Mouse (Mus musculus) hindbrain, embryonic 16.5 days (tissue): ENCODE data around the gene Stag1. TPM values are rescaled to one million over a fixed set of nuclear protein-coding genes. Genes with fewer than 3 reads are reported as not detected.

Experiments used
- ATAC-seq: fragments of 200-750 bp; cut with Nextera tagmentation; 2 replicates; pipeline ENCODE4 v1.8.0; 2017; ENCODE audit warnings: moderate TSS enrichment, moderate library complexity
- H3K27ac ChIP-seq: fragments of 300-500 bp; sonication (generic); 2 replicates; pipeline ENCODE4 v1.5.1; 2014; ENCODE audit warnings: low read depth, mild to moderate bottlenecking, control low read depth, low read length, moderate library complexity
- H3K27me3 ChIP-seq: fragments of 300-500 bp; sonication (generic); replicated peaks from 2 replicates; pipeline ENCODE4 v1.6.1; 2014; ENCODE audit warnings: low read length; ENCODE audit not compliant: control insufficient read depth, insufficient read depth
- H3K36me3 ChIP-seq: fragments of 300-500 bp; sonication (generic); 2 replicates; pipeline ENCODE4 v1.6.1; 2014; ENCODE audit warnings: mild to moderate bottlenecking, low read length, moderate library complexity, mixed read lengths; ENCODE audit not compliant: control insufficient read depth, insufficient read depth
- H3K4me1 ChIP-seq: fragments of 300-500 bp; sonication (generic); 2 replicates; pipeline ENCODE4 v1.6.1; 2014; ENCODE audit warnings: low read depth, low read length; ENCODE audit not compliant: control insufficient read depth, insufficient read depth
- H3K4me2 ChIP-seq: fragments of 300-500 bp; sonication (generic); 2 replicates; pipeline ENCODE4 v1.6.1; 2014; ENCODE audit warnings: mild to moderate bottlenecking, low read length, control low read depth, moderate library complexity
- H3K4me3 ChIP-seq: fragments of 300-500 bp; sonication (generic); 2 replicates; pipeline ENCODE4 v1.5.1; 2014; ENCODE audit warnings: mild to moderate bottlenecking, low read length, control low read depth, moderate library complexity
- H3K9ac ChIP-seq: fragments of 300-500 bp; sonication (generic); 2 replicates; pipeline ENCODE4 v1.6.1; 2014; ENCODE audit warnings: low read depth, mild to moderate bottlenecking, control low read depth, low read length, moderate library complexity
- H3K9me3 ChIP-seq: fragments of 300-500 bp; sonication (generic); 2 replicates; pipeline ENCODE4 v1.6.1; 2014; ENCODE audit warnings: mild to moderate bottlenecking, low read length, moderate library complexity; ENCODE audit not compliant: control insufficient read depth
- WGBS: fragments of 180-500 bp; shearing (Covaris S2); extraction: QIAGEN DNeasy Blood & Tissue Kit; methylation state at CpG from one replicate; pipeline ENCODE4 v1.1.7; 2014; 5-methylcytosine and 5-hydroxymethylcytosine counted together
- polyA plus RNA-seq: library from polyadenylated mRNA; unstranded; fragments of >200 nt; fragmentation: Nextera tagmentation; extraction: Ambion mirVana; gene quantifications from 2 replicates; pipeline ENCODE4 v1.2.1, GENCODE M21; 2015

Gene Stag1
- polyA plus RNA-seq, 1 experiment from 2014 or later = 21.9 TPM

DNA sequence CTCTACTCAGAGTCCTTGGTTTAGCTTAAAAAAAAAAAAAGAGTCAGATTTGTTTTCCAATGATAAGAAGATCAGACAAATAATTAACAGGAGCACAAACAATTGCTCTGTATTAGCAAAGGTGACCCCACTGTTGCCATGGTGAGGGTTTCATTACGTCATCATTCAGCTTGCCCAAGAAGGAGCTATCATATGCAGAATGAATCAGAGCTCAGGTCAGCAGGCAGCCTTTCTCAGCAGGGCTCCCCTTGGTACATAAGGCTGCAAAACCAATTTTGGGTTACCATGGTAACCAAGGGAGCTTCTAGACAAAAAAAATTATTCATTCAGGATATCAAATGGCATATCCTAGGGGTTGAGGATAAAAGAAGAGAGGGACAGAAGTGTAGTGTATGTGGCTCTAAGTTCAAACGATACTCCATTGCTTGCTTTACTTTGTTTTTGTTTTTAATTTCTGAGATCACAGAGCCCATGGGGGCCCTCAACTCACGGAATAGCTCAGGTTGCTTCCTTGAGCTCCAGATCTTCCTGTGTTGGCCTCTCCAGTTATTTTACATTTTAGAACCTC is 2.2 kb downstream of the Stag1 start:
- no peak overlapping the region for H3K4me3 ChIP-seq
- whole genome bisulfite sequencing = 19% methylated on average over 3 of the region's 3 CpGs

GRCm38 (mm10) chr9:100602130-100602529 is 4.5 kb downstream of the Stag1 start:
- Histone ChIP-seq H3K27ac (no peak overlapping the region), H3K9ac (no peak overlapping the region), H3K4me1 (peaks cover 6% of the 10 kb centered on the region; the same call in 1 of the 2 replicates), H3K4me3 (no peak overlapping the region), H3K36me3 (no peaks in the 10 kb centered on the region), H3K27me3 (no peaks in the 10 kb centered on the region), H3K9me3 (0 out of 2 replicates have a peak, but pooled peaks cover 3% of the 10 kb centered on the region), H3K4me2 (no peak overlapping the region)
- WGBS = 97% methylated on average over 1 of the region's 1 CpGs
- no peak for ATAC-seq

More for the DNA sequence above, 2.2 kb downstream of the Stag1 start:
- peak; percentile 64; the same call in 1 of the 2 replicates for ATAC-seq
- Histone ChIP-seq H3K27me3 (no peaks in the 10 kb centered on the region), H3K36me3 (no peaks in the 10 kb centered on the region), H3K4me1 (no peaks in the 10 kb centered on the region), H3K27ac (no peak overlapping the region), H3K4me2 (no peak overlapping the region), H3K9ac (no peak overlapping the region), H3K9me3 (0 out of 2 replicates have a peak, but pooled peaks cover 3% of the 10 kb centered on the region)

DNA sequence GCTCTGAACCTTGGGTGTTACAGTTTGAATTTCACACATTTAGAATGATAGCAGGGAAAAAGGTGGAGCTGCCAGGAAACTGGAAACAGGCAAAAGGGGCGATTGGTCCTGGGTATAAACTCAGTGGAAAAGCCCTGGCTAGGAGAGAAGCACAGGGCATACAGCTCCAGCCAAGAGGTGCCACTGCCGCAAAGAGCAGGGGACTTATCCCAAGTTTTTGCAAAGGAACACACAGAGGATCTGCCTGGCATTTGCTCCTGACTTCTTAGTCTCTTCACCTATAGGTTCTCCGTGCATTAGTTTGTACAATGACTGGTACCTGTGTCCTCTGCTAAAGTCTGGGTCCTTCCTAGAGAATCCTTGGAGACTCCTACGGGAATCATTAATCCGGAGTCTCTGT is 5.6 kb downstream of the Stag1 start:
- peaks cover 6% of the 10 kb centered on the region; the same call in 1 of the 2 replicates for H3K4me1 ChIP-seq
- no peak for ATAC-seq
- H3K4me3 ChIP-seq = no peak overlapping the region
- no peaks in the 10 kb centered on the region for H3K36me3 ChIP-seq
- H3K27me3 ChIP-seq = no peaks in the 10 kb centered on the region
- H3K9me3 ChIP-seq = 0 out of 2 replicates have a peak, but pooled peaks cover 3% of the 10 kb centered on the region
- H3K27ac ChIP-seq = no peak overlapping the region
- no peak overlapping the region for H3K4me2 ChIP-seq
- no peak overlapping the region for H3K9ac ChIP-seq
- WGBS = 75% methylated on average over 5 of the region's 5 CpGs

DNA sequence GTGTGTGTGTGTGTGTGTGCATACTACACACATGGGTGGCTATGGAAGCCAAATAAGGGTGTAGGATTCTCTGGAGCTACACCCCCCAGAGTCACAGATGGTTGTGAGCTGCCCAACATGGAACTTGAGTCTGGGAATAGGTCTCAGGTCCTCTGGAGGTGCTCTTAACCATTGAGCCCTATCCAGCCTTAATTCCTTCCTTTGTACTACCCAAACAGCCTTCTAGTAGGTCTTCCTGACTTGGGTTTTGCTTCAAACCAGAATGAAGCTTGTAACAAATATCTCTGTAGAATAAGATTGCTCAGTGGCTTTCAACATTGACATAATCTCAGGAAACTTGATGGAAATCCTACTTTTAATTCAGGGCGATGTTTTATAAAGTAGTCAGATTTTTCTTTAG is 7.9 kb downstream of the Stag1 start:
- no peak overlapping the region for H3K4me3 ChIP-seq
- H3K9ac ChIP-seq = no peak overlapping the region
- WGBS = 92% methylated on average over 1 of the region's 1 CpGs
- no peak overlapping the region for H3K27ac ChIP-seq
- 0 out of 2 replicates have a peak, but pooled peaks cover 3% of the 10 kb centered on the region for H3K9me3 ChIP-seq
- peaks cover 6% of the 10 kb centered on the region; the same call in 1 of the 2 replicates for H3K4me1 ChIP-seq
- H3K36me3 ChIP-seq = no peaks in the 10 kb centered on the region
- no peak overlapping the region for H3K4me2 ChIP-seq
- ATAC-seq = no peak
- H3K27me3 ChIP-seq = no peaks in the 10 kb centered on the region

DNA sequence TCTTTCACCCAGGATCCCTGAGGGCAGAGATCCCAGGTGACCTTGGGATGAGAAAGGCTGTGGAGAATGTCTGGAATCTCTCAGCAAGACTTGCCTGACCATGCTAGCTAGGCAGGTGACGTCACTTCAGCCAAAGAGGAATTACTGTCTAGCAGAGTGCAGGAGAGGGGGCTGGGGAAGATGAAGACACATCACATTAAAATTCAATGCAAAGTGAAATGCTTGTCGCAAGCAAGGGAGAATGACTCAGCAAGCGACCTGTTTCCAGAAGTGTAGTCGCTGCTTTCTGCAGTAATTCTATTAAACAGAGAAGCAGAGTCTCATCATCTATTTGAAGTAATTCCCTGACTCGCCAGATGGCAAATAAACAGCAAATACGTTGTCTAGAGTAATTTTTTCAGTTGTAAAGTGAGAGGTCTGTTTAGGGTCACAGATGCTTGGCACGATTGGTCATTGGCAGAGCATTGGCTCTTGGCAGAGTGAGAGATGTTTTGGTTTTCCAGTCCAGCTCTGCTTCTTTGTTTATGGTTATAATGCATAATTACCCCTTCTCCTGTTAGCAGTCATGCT is 8.5 kb downstream of the Stag1 start:
- Histone ChIP-seq H3K9me3 (0 out of 2 replicates have a peak, but pooled peaks cover 3% of the 10 kb centered on the region), H3K4me3 (no peak overlapping the region), H3K36me3 (no peaks in the 10 kb centered on the region), H3K27ac (no peak overlapping the region), H3K4me1 (peaks cover 6% of the 10 kb centered on the region; the same call in 1 of the 2 replicates), H3K4me2 (peak overlapping the region; percentile 15; the same call in 1 of the 2 replicates), H3K27me3 (no peaks in the 10 kb centered on the region), H3K9ac (no peak overlapping the region)
- ATAC-seq = no peak
- WGBS = 32% methylated on average over 7 of the region's 7 CpGs

GRCm38 (mm10) chr9:100613501-100614071 is 16.0 kb downstream of the Stag1 start:
- no peak overlapping the region for H3K27ac ChIP-seq
- H3K9ac ChIP-seq = no peak overlapping the region
- no peaks in the 10 kb centered on the region for H3K4me1 ChIP-seq
- H3K4me2 ChIP-seq = no peak overlapping the region
- no peak for ATAC-seq
- no peak overlapping the region for H3K4me3 ChIP-seq
- 60% methylated on average over 3 of the region's 3 CpGs for WGBS
- no peaks in the 10 kb centered on the region for H3K36me3 ChIP-seq
- no peaks in the 10 kb centered on the region for H3K27me3 ChIP-seq
- no peaks in the 10 kb centered on the region for H3K9me3 ChIP-seq

- WGBS = 26% methylated on average over 11 of the region's 11 CpGs
- no peak for ATAC-seq
- no peaks in the 10 kb centered on the region for H3K4me1 ChIP-seq
- no peak overlapping the region for H3K27ac ChIP-seq
- no peaks in the 10 kb centered on the region for H3K36me3 ChIP-seq
- H3K4me2 ChIP-seq = peak overlapping the region; percentile 28; the same call in 1 of the 2 replicates
- no peak overlapping the region for H3K9ac ChIP-seq
- H3K27me3 ChIP-seq = no peaks in the 10 kb centered on the region
- no peak overlapping the region for H3K4me3 ChIP-seq
- no peaks in the 10 kb centered on the region for H3K9me3 ChIP-seq
Observed at GRCm38 (mm10) chr9:100616947-100617346, 19.3 kb downstream of the Stag1 start.

- Histone ChIP-seq H3K4me2 (no peak overlapping the region), H3K27ac (no peak overlapping the region), H3K27me3 (no peaks in the 10 kb centered on the region), H3K9ac (no peak overlapping the region), H3K9me3 (no peaks in the 10 kb centered on the region), H3K36me3 (no peaks in the 10 kb centered on the region), H3K4me3 (no peak overlapping the region), H3K4me1 (no peaks in the 10 kb centered on the region)
- no peak for ATAC-seq
- 93% methylated on average over 2 of the region's 2 CpGs for WGBS
Observed at GRCm38 (mm10) chr9:100626258-100626657, 28.7 kb downstream of the Stag1 start.

DNA sequence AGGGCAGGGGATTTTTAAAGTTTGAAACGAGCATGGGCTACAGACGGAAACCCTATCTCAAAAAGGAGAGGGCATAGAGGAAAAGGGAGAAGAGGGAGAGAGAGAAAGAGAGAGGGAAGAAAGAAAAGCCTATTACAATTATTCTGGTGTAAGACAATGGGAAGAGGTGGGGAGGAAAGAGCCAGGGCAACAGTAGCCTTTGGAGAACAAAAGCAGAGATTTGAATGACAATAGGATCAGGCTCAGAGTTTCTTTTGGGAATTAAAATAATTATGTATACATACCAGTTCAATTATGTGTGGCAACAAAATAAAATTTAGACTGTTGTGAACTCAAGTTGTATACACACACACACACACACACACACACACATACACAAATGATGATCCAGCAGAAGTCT is 43.2 kb downstream of the Stag1 start:
- H3K4me2 ChIP-seq = no peak overlapping the region
- no peaks in the 10 kb centered on the region for H3K9me3 ChIP-seq
- H3K9ac ChIP-seq = no peak overlapping the region; the same call in 1 of the 2 replicates
- no peak overlapping the region for H3K4me3 ChIP-seq
- no peak for ATAC-seq
- H3K27me3 ChIP-seq = no peaks in the 10 kb centered on the region
- H3K27ac ChIP-seq = no peak overlapping the region
- H3K4me1 ChIP-seq = peaks cover 17% of the 10 kb centered on the region
- 43% methylated on average over 2 of the region's 2 CpGs for WGBS
- no peaks in the 10 kb centered on the region for H3K36me3 ChIP-seq
